Mouse (Mus musculus): ENCODE measurements around the gene Marf1.

Marf1 gene

DNA sequence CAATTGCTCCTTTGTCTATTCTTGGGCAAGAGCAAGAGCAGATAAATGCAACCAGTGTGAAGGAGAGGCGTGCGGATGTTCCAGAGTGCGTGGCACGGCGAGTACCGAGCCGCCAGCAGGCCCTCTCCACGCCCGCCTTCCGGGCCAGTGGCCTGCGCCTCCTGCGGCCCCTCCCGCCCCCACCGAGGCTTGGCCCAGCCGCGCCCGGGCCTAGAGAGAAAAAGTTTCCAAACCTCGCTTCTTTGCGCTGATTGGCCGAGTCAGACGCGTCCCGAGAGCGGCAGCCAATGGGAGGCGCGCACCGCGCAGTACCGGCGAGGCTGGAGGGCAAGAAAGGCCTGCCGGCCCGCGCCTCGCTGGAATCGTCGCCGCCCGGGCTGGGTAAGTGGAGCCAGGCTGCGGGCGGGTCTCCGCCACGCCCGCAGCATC is at the start of gene Marf1, which contains the start of gene Nde1:
TSS of gene Marf1 (minus strand) at position 364 of the 429 bp plus-strand sequence.
TSS of gene Nde1 (plus strand) at position 288 of the 429 bp plus-strand sequence.
- under 1% methylated on average over 43 of the region's 43 CpGs for whole genome bisulfite sequencing

DNA sequence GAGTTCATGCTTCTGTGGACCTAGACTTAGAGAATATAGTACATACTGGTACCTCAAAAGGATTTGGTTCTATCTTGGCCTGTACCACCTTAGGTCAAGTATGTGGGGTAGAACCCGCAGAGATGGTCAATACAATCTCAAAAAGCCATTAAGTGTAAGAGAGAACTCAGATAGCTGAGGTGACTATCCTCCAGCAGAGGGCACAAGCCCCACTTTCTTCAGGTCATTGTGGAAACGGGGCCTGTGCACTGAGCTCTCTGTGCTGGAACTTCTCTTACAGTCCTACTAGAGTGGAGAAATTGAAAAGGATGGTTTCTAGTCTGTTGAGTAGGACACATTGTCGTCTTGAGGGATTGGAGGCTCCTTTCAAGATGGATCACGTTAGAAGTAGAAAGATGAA is 35.6 kb upstream of the Marf1 start:
- WGBS: 85% methylated on average over 4 of the region's 4 CpGs

DNA sequence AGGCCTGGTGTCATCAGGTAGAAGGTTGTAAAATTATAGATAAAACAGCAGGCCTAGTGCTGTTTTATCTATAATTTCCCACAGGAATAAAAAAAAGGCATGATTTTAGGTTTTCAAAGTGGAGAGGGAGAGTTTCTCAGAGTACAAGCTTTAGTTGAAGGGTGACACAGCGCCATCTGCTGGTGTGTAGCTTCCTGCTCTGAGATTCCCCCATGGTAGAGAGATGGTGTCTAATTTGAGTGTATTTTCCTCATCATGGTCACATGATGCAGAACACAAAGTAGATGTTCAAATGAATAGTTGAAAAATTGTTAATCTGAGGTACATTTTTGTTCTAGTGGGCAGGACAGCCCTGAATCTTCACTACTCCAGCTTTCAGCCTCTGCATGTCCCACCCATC is 32.3 kb upstream of the Marf1 start:
- WGBS: 41% methylated on average over 1 of the region's 1 CpGs

DNA sequence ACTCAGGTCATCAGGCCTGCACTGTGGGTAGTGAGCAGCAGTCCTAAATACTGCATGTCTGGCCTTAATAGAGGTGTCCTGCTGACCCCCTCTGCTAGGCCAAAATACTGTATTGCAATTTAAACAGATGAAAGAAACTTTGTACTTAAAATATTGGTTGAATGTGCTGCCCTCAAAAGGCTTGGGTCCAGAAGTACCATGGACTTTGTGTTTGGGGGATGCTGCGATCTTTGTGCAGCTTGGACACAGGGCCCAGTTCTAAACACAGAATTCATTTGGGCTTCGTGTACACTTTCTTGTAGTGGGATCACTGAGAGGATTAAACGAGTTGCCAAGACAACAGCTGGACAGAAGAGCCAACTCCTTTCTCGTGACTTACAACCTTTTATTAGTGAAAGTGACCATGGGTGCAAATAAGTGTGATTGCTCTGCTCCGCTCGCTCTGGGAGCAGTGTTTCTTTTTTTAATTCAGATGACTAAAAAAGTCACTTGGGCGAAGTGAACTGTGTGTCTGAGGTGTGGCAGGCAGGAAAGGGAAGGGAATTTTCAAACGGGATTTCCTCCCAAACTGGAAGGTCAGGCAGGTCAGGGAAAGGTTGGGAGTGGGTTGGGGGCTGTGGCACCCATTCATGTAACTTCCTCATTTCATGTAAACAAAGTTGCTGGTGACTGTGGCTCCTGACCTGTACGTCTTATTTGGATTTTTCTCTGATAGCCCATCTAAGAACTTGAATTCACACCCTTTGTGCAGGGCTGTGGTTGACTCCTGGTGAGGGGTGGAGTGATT is 31.2 kb upstream of the Marf1 start:
- WGBS: 57% methylated on average over 9 of the region's 9 CpGs

DNA sequence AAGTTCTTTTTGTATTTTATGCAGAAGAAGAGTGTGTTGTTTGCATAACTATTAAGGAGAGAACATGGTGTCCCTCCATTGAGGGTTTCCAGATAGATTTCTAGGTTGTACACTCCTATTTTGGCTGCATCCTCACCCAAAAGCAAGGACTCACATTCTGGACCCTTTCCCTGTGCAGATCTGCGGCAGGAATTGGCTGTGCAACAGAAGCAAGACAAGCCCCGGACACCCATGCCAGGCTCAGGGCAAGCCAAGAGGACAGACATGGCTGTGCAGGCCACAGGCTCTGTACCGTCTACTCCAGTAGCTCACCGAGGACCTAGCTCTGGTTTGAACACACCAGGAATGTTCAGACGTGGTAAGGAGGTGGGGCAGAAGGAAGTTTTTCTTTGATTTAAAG is 22.4 kb upstream of the Marf1 start:
- 85% methylated on average over 5 of the region's 5 CpGs for WGBS

DNA sequence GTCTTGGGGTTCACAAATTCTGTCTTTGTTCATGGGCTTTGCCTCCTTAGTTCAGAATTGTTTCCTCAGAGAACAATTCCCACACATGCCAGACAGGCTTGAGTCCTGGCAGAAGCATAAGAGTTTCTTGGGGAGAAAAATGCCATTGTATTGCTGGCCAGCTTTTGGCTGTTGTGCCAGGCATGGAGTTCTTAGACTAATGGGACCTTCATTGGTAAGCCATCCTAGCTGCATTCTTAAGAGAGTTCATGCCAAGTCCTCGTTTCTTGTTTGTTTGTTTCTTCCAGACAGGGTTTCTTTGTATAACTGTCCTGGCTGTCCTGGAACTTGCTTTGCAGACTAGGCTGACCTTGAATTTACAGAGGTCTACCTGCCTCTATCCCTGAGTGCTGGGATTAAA is 20.7 kb upstream of the Marf1 start:
- 50% methylated on average over 1 of the region's 1 CpGs for WGBS

DNA sequence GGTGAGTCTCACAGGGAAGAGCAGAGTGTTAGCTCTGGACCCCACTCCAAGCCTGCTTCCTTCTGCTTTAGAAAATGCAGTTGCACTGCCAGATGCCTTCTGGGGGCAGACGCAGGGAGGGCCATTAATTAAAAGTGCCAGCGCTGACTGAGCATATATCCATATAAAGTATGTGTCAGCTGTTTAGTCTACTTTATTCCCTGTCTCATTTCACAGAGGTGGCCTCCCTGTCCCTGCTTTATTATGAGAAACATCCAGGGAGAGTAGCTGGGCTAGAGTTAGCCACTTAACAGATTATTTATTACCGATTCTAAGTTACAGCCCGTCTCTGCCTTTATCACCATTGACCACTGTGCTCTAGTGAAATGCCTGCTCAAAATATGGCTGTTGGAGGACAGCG is 19.2 kb upstream of the Marf1 start:
- WGBS: 95% methylated on average over 5 of the region's 5 CpGs

DNA sequence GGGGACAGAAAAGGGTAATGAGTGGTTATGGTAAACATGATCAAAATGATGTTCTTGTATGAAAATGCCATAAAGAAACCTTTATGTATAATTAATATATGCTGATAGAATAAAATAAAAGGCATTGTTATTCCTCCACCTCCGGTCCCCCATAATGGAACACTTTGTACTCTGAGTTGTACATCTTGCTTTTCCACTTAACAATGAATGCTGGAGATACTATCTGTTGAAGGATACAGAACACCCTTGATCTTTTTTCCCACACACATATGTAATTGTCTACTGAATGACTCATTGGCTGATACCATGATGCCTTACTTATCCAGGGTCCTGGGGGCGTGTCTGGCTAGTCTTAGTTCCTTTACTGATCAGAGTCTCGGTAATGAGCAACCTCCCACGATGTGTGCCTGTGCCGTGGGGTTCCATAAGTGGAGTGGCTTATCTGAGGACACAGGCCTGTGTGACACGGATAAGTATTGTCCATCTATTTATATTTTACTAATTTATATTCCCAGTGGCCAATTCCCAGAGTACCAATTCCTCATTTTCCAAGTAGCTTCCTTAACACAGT is 17.1 kb upstream of the Marf1 start:
- WGBS: 60% methylated on average over 6 of the region's 6 CpGs

DNA sequence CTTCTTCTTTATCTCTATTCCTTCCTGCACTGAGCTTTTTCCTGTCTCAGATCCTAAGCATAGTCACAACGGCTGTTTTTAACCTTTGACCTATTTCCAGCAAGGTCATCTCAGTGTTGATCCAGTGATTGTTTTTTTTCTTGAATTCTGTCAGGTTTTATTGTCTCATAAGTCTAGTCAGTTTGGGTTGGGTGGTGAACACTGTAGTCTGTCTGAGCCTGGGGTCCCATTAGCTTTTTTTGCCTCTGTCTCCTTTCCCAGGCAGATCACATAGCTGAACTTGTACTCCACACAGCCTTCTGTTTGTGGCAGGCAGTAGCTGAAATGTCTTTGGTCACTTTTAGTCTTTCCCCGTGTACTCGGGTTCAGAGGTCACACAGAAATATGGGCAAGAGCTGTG is 14.9 kb upstream of the Marf1 start:
- WGBS: 78% methylated on average over 3 of the region's 3 CpGs

DNA sequence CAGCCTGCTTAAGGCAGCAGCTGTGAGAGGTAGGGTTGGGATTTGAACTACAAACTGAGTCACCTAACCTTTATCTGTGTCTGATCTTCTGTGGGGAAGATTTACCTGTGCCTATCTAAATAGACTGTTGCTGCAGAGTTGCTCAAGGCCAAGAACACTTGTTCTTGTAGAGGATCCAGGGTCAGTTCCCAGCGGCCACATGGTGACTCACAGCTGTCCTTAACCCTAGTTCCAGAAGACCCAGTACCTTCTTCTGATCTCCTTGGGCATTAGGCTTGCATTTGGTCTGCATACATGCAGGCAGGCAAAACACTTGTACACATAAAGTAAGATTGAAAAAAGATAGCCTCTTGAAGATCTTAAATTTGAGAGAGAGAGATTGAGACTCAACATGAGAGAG is 6.6 kb upstream of the Marf1 start:
- WGBS: 100% methylated on average over 1 of the region's 1 CpGs

DNA sequence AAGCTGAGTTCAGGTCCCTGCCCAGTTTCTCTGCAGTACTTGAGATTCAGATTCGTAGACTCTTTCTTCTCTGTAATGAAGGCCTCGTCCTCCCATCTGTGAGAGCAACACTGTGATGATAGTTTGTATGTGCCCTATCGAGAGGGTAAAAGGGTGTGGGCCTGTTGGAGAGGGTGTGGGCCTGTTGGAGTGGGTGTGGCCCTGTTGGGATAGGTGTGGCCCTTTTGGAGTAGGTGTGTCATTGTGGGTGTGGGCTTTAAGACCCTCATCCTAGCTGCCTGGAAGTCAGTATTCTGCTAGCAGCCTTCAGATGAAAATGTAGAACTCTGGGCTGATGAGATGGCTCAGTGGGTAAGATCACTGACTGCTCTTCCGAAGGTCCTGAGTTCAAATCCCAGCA is 3.3 kb upstream of the Marf1 start:
- whole genome bisulfite sequencing: 90% methylated on average over 4 of the region's 4 CpGs

DNA sequence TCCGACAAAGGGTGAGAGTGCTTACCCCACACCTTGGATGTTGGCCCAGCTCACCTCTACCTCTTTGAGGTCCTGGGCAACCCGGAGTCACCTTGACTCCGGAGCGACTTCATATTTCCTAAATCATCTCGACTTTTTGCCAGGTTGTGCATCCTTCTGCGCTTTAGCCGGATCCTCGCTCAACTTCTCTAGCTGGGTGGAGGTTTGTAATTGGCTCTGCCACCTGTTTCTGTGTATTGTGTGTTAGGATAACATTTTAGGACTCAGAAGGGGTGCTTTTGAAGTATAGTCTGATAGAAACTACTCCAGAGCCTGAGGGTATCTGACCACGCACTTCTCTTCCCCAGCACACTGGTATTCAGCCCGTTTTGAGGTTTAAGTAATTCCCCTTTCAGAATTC is 580 bp upstream of the Marf1 start:
- WGBS: 9% methylated on average over 10 of the region's 10 CpGs

DNA sequence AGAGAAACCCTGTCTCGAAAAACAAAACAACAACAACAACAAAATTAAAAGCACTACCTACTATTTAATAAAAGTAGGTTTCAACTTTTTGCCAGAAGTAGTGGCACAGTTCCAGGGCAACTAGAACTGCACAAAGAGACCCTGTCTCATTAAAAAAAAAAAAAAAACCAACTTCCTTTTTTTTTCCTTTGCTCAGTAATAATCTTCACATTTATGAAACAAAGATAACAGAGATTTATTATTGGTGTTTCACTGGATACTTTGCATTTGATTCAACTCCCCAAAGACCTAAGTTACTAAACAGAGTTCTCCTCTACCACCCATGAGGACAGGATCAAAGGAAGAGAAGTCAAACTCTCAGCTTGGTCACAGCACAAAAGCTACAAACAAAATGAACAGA is 2.2 kb downstream of the Marf1 start:
- 50% methylated on average over 1 of the region's 1 CpGs for WGBS

DNA sequence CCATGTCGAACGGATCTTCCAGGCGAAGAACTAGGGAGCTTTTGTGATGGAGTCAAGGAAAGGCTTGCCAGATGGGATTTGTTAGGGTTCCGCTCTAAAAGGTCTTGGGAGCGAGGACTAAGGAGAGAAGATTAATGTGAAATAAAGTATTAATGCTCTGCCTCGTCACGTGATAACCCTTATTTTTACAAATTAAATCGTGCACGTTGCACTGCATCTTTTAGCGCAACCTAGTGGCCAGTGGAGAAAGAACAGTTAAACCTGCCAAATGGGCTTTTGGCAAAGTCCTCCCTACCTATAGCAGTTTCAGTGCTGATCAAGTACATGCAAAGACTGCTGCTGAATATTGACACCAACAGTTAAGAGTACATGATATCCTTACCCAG is 3.4 kb downstream of the Marf1 start:
- WGBS: under 1% methylated on average over 10 of the region's 10 CpGs

DNA sequence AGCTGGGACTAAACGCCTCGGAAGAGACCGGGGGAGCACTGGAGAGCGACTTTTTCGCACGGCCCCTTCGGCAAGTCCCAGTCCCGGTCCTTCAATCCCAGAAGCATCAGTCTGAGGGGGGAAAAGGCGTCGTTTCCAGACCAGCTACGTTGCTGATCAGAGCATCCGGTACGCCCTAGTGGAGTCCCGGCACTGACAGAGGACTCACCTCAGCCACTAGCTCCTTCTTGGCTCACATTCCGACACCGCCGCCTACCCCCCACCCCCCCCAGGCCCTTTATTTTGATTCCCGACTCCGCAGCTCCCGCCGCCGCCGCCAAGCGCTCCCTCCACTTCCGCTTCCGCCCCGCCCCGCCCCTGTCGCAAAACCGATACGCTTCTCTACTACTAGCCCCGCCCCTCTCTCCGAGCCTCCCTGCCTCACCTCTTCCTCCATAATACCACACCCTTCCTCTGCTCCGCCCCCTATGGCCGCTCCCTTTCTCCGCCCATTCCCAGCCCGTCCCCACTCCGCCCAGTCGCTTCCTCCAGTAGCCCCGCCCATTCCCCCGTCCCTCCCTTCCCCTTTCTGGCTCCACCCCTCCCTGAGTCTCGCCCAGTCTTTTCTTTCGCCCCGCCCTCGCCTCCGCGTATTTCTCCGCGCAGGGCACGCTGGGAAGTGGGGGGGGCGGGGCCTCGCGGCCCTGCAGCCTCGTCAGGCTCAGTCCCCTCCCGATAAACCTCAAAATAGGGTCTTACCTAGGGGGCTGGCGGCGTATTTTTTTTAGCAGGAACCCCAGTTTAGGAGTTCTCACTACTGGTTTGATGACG is 4.0 kb downstream of the Marf1 start:
- WGBS: under 1% methylated on average over 54 of the region's 58 CpGs

DNA sequence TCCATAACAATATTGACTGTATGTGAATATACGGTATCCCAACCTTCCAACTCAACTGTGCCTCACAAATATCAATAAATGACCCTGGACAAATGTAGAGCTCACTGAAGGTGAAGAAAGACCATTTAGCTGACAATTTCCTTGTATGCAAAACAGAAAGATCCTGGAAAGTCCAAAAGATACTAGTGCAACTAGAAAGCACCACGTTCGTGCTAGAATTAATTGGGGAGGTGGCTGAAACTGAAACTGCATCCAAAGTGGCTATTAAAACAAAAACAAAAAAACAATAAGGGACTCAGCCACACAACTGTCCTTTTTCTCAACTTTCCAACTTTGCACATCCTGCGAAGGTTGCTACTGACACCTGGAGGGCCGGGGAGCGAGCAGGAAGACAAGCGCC is 4.6 kb downstream of the Marf1 start:
- WGBS: 6% methylated on average over 7 of the region's 7 CpGs

DNA sequence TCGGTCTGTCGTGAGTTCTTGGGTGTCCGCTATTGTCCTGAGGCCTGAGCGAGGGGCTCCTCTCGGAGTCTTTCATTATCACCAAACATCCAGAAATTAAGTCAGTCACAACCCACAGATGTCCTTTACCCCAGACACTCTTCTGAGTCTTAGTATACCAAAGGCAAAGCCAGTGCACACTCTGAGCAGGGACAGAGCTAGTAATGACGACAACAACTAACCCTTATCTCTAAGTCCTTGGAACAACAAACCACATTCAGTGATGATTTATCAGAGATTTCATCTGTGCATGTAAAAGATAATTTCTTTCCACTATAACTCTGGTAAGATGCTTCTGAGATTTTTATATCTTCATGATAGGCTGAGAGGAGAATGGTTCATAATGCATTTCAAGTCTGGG is 6.8 kb downstream of the Marf1 start:
- WGBS: 86% methylated on average over 6 of the region's 6 CpGs

DNA sequence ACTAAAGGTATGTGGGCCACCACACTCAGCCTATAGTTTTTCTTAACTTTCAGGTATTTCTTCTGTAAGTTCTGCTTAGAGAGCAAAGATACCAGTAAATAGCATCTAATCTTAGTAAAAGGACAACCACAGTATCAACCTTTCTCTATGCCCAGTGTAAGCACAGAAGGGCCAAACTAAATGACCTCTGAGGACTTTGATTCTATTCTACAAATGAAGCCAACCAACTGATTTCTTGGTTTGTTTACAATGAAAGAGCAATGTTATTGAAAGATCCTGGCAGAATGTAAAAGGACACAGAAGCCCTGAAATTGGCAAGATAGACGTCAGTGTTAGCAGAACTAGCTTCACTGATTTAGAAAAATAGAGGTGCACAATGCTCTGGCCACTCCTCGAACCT is 7.5 kb downstream of the Marf1 start:
- WGBS: 70% methylated on average over 1 of the region's 2 CpGs

DNA sequence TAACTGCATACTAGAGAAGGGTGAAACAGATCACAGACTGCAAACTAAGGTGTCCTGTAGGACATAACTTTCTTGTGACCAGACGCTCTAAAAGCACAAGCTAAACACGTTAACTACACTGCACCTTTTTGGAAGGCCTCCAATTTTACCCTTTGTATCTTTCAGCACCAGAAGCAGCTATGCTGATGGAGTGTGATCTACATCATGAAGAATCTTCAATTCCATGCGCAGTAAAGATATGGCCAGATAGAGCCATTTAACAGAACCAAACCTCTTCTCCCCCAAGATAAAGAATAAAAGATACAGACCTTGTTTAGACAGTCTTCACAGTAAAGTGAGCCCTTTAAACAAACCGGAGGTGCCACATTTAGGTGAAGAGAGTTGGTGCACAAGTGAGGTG is 11.4 kb downstream of the Marf1 start:
- WGBS: 90% methylated on average over 4 of the region's 4 CpGs

DNA sequence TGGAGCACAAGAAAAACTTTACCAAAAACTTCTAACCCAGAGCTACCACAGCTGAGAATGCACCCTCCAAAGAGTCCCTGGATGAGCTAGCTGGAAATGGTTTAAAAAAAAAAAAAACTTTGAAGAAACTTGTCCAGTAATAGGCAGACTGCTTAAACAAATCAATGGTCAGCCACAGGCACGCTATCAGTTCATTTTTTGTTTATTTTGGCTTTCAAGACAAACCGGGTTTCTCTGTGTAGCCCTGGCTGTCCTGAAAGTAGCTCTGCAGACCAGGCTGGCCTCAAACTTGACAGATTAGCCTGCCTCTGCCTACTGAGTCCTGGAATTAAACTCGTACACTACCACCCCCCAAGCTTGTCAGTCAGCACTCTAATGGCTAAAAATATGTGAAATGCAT is 19.9 kb downstream of the Marf1 start:
- WGBS: 85% methylated on average over 3 of the region's 3 CpGs

DNA sequence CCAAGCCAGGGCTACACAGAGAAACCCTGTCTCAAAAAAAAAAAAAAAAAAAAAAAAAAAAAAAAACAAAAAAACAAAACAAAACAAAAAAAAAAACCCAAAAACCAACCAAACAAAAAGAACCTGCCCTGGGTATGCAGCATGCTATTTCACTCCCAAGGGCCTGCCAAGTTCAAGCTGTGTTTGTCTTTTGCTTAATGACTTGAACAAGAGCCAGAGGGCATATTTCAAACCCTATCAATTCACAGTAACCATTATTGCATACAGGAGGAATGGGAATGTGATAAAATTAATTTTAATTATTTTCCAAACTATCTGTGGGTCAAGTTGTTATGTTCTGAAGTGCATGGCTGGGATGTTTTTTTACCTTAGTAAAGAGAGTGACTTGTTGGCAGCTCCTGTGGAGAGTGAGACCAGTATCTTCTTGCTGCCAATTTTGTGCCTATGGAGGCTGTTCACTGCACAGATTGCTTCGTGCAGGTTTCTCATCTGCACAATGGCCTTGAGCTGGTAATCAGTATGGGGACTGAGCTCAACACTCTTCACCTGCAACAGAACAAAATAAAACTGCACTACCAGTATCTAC is 25.1 kb downstream of the Marf1 start:
- 45% methylated on average over 1 of the region's 1 CpGs for WGBS

DNA sequence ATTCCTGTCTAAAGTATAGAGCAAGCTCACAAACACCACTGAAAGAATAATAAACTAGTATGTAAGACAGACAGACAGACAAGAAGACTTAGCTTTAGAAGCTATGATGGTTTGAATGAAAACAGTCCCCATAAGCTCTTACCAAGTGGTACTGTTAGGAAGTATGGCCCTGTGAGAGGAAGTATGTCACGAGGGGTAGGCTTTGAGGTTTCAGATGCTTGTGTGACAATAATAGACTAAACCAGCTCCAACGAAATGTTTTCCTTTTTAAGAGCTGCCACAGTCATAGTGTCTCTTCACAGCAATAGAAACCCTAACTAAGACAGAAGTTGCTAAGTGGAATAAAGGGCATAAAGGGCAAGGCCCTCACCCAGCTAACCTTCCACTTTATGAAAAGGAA is 28.1 kb downstream of the Marf1 start:
- 54% methylated on average over 2 of the region's 2 CpGs for WGBS

Measured in cerebral cortex, adult 2 months (tissue).